Mouse (Mus musculus) layer of hippocampus, postnatal 25 days (tissue): ENCODE results near the gene Myh14. TPM values are rescaled to one million over a fixed set of nuclear protein-coding genes. Genes with fewer than 3 reads are reported as not detected.
A peak's percentile ranks its signal among the peaks of the same experiment; 100 is the strongest.
"Not testable (repeated sequence)": the region's sequence is repeated elsewhere in the genome, so short reads cannot be mapped to it uniquely, and the experiment has no call there.

Experiments used
- DNase-seq, 2 experiments: peaks; one replicate each; pipeline ENCODE4 v3.0.0; 2022; ENCODE audit warnings: mixed read lengths in 2 of 2, low spot score in 1 of 2; ENCODE audit errors: extremely low spot score in 1 of 2
- total RNA-seq, 2 experiments: library from RNA; stranded (reverse); gene quantifications; 2 replicates each; pipeline ENCODE4 v1.2.3; 2021

Myh14 gene
- 10 to 100 TPM; 25.0 to 31.0 TPM for total RNA-seq

- peak; percentile 75 to 77 for DNase-seq
Measured at GRCm38 (mm10) chr7:44670803-44671202, at the start of gene Myh14. TSS of gene Myh14 (minus strand) at chr7:44670843.

DNA sequence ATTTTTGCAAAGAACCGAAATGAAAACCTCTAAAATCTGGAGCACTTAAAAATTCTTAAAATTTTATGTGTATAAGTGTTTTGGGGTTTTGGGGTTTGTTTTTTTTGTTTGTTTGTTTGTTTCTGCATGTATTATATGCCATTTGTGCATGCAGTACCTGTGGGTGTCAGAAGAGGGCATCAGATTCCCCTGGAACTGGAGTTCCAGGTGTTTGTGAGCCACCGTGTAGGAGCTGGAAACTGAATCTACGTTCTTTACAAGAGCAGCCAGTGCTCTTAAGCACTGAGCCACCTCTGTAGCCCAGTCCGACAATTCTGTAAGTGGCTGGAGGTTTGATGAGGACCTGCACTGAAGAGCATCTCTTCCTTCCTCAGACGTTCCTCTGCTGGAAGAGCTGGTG, 39.2 kb upstream of the Myh14 start:
- DNase-seq = no peak

DNA sequence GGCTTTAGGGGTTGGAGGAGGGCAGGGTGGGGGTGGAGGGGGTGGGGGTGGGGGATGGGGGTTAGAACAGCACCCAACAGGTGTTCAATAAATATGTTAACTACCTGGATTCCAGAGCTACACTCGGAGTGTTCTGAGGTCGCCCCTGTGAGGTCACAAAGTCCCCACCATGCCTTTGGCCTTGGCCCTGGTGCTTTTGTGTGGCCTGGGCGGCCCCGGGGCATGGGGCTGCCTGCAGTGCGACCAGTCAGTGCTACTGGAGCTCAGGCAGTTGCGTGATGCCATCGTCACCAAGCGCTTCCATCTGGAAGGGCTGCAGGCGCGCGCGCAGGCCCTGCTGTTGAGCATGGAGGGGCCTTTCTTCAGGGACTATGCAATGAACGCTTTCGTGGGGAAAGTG, 37.9 kb upstream of the Myh14 start, which contains the start of gene Izumo2:
Gene Izumo2 (plus strand): TSS at position 169 of the 400 bp plus-strand sequence.
- no peak for DNase-seq

GRCm38 (mm10) chr7:44708093-44708492, 37.5 kb upstream of the Myh14 start:
- DNase-seq = not testable (repeated sequence)

GRCm38 (mm10) chr7:44707169-44707675, 36.6 kb upstream of the Myh14 start:
- DNase-seq = no peak

GRCm38 (mm10) chr7:44706322-44706721, 35.7 kb upstream of the Myh14 start:
- no peak for DNase-seq

DNA sequence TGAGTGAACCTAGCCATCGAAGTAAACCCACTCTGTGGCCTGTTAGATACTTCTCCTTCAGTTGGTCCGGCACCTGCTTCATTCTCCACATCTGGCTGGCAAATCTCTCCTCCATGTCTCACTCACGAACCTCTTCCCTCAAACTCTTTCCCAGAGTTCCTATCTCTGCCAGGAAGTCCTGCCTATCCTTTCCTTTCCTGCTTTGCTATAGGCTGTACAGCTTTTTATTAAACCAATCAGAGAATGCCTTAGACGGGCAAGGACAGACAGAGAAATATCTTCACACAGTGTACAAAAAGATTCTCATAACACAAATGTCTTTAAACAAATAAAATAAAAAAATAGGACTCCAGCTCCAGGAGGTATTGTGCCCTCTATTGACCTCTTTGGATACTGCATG, 34.4 kb upstream of the Myh14 start:
- DNase-seq = no peak

GRCm38 (mm10) chr7:44704363-44704762, 33.7 kb upstream of the Myh14 start:
- DNase-seq = peak in 1 of 2 experiments; percentile 64

- DNase-seq = no peak
Measured at GRCm38 (mm10) chr7:44702985-44703384, 32.3 kb upstream of the Myh14 start.

GRCm38 (mm10) chr7:44701921-44702320, 31.3 kb upstream of the Myh14 start:
- DNase-seq = no peak

DNA sequence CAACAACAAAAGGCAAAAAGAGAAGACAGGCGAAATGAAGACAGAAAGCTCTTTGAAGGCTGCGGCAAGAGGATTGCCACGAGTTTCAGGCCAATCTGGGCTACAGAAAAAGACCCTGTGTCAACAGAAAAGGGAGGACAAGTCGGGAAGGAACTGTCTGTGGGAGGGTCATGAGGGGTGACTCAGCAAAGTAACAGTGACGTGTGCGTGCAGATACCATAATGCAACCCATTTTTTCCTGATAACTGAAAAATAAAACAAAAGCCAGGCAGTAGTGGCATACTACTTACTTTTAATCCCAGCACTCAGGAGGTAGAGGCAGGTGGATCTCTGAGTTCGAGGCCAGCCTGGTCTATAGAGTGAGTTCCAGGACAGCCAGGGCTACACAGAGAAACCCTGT, 27.3 kb upstream of the Myh14 start:
- no peak for DNase-seq

- no peak for DNase-seq
Measured at GRCm38 (mm10) chr7:44697191-44697710, 26.6 kb upstream of the Myh14 start.

DNA sequence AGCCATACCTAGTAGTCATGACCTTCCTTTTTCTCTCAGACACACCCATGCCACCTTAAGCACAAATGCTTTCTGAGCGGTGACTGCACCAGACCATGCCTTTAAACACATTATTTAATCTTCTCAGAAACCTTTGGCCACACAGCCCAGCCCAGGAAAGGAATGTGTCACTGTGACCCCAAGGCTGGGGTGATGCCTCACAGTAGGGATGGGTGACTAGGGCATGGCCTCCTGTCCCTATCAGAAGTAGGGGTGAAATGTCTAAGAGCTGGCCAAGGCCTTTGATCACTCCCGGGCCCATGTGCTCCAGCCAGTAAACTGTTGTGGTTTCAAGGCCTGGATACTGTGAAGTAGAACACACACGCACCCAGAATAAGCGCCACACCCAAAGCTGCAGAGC, 24.6 kb upstream of the Myh14 start:
- DNase-seq = no peak

- no peak for DNase-seq
Measured at GRCm38 (mm10) chr7:44693427-44694175, 23.0 kb upstream of the Myh14 start.

GRCm38 (mm10) chr7:44689331-44689730, 18.7 kb upstream of the Myh14 start:
- no peak for DNase-seq

DNA sequence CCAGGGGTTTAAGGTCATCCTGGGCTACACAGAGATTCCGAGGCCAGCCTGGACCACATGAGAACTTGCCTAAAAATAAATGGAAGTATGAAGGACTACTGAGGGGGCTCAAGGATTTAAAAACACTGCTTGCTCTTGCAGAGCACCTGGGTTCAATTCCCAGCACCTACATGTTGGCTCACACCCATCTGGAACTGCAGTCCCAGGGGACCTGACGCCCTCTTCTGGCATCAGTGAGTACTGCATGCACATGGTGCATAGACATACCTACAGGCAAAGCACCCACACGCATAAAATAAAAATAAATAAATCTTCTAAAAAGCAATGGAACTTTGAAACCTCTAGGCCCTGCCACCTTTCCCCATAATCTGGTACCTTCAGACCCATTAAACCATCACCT, 18.2 kb upstream of the Myh14 start:
- DNase-seq = no peak

DNA sequence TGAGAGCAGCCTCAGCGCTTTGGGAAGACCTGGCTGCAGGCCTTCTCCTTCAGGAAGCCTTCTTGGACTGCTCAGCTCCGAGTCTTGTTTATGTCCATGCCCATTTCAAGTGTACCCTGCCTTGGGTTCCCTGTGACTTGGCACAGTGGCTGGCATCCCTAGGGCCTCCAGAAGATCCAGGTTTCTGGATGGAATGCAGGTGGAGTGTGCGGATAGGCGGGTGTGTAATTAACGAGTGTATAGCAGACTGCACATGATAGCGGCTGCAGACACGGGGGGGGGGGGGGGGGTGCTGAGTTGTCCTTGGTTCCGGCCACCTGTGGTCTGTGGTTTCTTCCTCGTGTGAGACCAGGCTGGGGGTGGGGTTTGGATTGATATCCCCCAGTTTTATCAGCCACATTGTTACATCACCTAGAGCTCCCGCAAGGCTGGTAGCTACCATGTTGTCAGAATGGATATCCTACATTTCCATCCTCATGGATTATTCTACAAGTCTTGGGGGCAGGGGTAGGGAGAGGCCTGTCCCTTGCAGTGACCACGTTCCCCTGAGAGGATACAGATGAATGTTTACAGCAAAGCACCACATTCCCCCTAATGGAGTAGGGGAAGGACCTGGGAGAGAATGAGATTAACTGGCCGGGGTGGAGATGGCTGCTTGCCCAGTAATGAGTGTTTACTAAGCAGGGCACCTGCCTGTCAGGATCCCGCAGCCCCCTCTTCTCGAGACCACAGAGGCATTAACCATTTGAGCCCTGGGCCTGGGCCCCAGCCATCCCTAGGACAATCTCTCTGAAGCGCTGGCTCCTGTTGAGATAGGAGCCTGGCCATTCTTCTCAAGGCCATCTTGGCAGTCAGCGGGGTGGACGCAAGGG, 15.1 kb upstream of the Myh14 start:
- DNase-seq = no peak

- DNase-seq = no peak
Measured at GRCm38 (mm10) chr7:44683656-44684055, 13.0 kb upstream of the Myh14 start.

DNA sequence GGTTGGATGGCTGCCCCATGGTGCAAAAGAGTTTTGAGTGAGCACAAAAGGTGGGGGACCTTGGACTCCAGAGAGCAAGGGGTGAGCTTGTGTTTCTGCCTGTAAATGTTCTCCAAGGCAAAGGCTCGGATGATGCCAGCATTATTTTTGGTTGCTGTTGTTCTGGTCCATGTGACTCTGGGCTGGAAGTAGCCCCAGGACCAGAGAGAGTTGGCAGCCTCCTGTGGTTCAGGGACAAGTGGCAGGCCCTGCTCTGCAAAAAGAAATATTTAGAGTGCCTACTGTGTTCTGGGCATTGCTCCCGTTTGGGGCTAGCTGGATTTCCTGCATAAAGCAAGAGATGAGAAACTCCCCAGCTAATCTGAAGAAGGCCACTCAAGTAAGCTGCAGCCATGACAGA, 6.0 kb upstream of the Myh14 start:
- no peak for DNase-seq

DNA sequence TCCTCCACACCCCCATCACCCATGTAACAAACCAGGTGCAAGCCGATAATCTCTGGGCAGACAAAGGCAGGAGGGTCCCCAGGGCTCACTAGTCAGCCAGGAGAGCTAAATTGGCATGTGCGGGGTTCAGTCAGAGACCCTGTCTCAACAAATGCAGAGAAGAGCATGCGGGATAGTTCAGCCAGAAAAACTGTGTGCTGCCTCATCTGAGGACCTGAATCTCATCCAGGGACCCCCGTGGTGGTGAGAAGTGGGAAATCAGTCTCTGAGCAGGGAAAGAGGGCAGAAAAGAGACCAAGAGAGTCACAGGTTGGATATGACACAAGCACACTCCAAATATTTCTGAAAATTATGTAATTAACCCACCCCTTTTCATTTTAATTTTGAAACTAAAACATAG, 5.5 kb upstream of the Myh14 start:
- DNase-seq = no peak

GRCm38 (mm10) chr7:44675171-44675570, 4.5 kb upstream of the Myh14 start:
- no peak for DNase-seq
